Mouse (Mus musculus) kidney, postnatal 0 days (tissue): Measurements from ENCODE around the gene Lamc1. TPM values are rescaled to one million over a fixed set of nuclear protein-coding genes. Genes with fewer than 3 reads are reported as not detected.
A peak's percentile ranks its signal among the peaks of the same experiment; 100 is the strongest.

Experiments
- ATAC-seq: fragments of 200-750 bp; cut with Nextera tagmentation; replicated peaks from 2 replicates; pipeline ENCODE4 v1.8.0; 2017; ENCODE audit warnings: low read depth, moderate number of reproducible peaks, moderate TSS enrichment, moderate library complexity; ENCODE audit not compliant: low FRiP score
- DNase-seq: peaks from one replicate; pipeline ENCODE4 v3.0.0-alpha.2; 2016; ENCODE audit warnings: low spot score
- H3K27ac ChIP-seq: fragments of 300-500 bp; sonication (generic); 2 replicates; pipeline ENCODE4 v1.5.1; 2014; ENCODE audit warnings: mild to moderate bottlenecking
- H3K27me3 ChIP-seq: fragments of 300-500 bp; sonication (generic); 2 replicates; pipeline ENCODE4 v1.6.1; 2014; ENCODE audit warnings: low read length, mixed read lengths; ENCODE audit not compliant: insufficient read depth
- H3K36me3 ChIP-seq: fragments of 300-500 bp; sonication (generic); 2 replicates; pipeline ENCODE4 v1.6.1; 2014; ENCODE audit warnings: low read length, mixed read lengths; ENCODE audit not compliant: insufficient read depth
- H3K4me1 ChIP-seq: fragments of 300-500 bp; sonication (generic); replicated peaks from 2 replicates; pipeline ENCODE4 v1.6.1; 2014; ENCODE audit warnings: antibody characterized with exemption, low read length, mixed read lengths; ENCODE audit not compliant: insufficient read depth
- H3K4me2 ChIP-seq: fragments of 300-500 bp; sonication (generic); 2 replicates; pipeline ENCODE4 v1.6.1; 2014; ENCODE audit warnings: mild to moderate bottlenecking, low read length, moderate library complexity, mixed read lengths
- H3K4me3 ChIP-seq: fragments of 300-500 bp; sonication (generic); replicated peaks from 2 replicates; pipeline ENCODE4 v1.5.1; 2014; ENCODE audit warnings: low read depth, low read length
- H3K9ac ChIP-seq: fragments of 300-500 bp; sonication (generic); 2 replicates; pipeline ENCODE4 v1.6.1; 2014; ENCODE audit warnings: low read depth, low read length
- H3K9me3 ChIP-seq: fragments of 300-500 bp; sonication (generic); replicated peaks from 2 replicates; pipeline ENCODE4 v1.6.1; 2016; ENCODE audit warnings: low read length, inconsistent platforms, mixed read lengths
- CTCF ChIP-seq: IDR thresholded peaks from 2 replicates; pipeline ENCODE4 v1.5.1; 2016; ENCODE audit warnings: antibody characterized with exemption, low read depth, mild to moderate bottlenecking, moderate library complexity
- WGBS: fragments of 180-500 bp; shearing (Covaris S2); extraction: QIAGEN DNeasy Blood & Tissue Kit; methylation state at CpG from one replicate; pipeline ENCODE4 v1.1.7; 2014; 5-methylcytosine and 5-hydroxymethylcytosine counted together
- polyA plus RNA-seq: library from polyadenylated mRNA; unstranded; fragments of >200 nt; fragmentation: Nextera tagmentation; extraction: Ambion mirVana; gene quantifications from 2 replicates; pipeline ENCODE4 v1.2.1, GENCODE M21; 2015

Lamc1 gene
- polyA plus RNA-seq, 1 experiment from 2014 or later, result 106 TPM

DNA sequence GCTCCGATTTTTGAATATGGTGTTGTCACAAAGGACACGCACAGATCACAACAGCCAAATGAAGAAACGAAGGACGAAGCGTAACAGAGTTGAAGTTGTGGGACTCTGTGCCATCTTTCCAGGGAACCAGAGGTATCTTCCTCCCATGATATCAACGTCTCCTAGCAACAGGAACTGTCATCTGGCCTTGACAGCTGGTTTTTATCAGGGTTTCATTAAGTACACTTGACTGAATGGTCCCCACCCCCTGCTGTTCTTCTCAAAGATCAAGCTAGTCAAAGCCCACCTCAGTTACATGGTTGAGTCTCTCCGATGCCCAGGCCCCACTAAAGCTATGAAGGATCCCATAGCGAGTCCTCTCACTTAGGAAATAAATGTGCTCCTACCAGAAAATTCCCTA is 47.4 kb downstream of the Lamc1 start:
- WGBS, result 88% methylated on average over 8 of the region's 8 CpGs
- no peak overlapping the region for H3K4me2 ChIP-seq
- no peak overlapping the region for H3K27ac ChIP-seq
- H3K4me3 ChIP-seq, result no peak overlapping the region
- no peak for TF ChIP-seq CTCF
- no peaks in the 10 kb centered on the region for H3K9me3 ChIP-seq
- no peak for DNase-seq
- no peak overlapping the region for H3K9ac ChIP-seq
- H3K4me1 ChIP-seq, result no peaks in the 10 kb centered on the region
- H3K36me3 ChIP-seq, result no peaks in the 10 kb centered on the region
- no peak for ATAC-seq
- H3K27me3 ChIP-seq, result no peaks in the 10 kb centered on the region

DNA sequence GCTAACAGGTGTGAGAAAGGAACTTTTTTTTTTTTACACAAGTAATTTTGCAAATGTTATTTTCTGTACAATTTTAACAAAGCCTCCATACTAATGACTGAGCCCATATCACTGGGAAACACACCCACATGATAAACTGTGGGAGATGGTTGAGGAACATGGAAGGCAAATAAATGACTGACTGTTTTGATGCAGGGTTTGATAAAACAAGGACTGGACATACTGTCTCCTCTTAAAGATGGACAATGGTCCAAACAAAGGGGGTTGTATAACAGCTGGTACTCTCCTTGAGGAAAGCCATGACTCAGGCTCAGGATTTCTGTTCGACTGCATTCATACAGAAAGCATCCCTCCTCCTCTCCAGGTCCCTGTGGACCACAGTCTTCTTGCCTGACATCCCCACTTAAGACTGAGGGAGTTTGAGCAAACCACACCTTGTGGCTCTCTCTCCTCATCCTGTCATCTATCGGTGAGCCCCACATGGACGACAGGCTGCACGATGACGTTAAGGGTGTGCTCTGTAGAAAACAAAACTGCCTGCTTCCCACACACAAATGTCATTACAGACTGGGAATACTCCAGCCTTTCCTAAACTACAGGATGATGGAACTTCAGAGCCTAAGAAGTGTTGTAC is 50.1 kb downstream of the Lamc1 start:
- no peak for DNase-seq
- WGBS, result 70% methylated on average over 5 of the region's 5 CpGs
- Histone ChIP-seq H3K27me3 (no peaks in the 10 kb centered on the region), H3K4me1 (no peaks in the 10 kb centered on the region), H3K4me3 (no peak overlapping the region), H3K4me2 (no peak overlapping the region), H3K9ac (no peak overlapping the region), H3K27ac (no peak overlapping the region), H3K36me3 (no peaks in the 10 kb centered on the region), H3K9me3 (no peaks in the 10 kb centered on the region)
- ATAC-seq, result no peak
- TF ChIP-seq CTCF, result no peak

DNA sequence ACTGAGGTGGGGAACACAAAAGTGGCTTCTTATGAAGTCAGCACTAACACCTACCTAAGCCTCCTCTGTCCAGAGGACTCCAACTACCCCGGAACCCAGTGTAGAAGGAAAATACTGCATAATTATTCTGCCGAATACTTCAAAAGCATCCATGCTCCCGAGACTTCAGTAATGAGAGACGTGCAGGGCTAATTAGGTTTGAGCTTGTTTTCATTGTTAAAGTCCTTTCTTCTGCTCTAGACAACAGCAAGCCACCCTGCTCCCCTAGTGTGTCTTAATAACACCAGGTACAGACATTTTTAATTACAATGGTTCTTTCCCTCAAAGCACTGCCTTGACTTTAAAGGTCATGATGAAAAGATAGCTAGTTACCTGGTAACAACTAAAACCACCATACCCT is 51.1 kb downstream of the Lamc1 start:
- no peaks in the 10 kb centered on the region for H3K9me3 ChIP-seq
- H3K4me1 ChIP-seq, result no peaks in the 10 kb centered on the region
- H3K36me3 ChIP-seq, result no peaks in the 10 kb centered on the region
- no peaks in the 10 kb centered on the region for H3K27me3 ChIP-seq
- no peak for TF ChIP-seq CTCF
- no peak overlapping the region for H3K4me3 ChIP-seq
- ATAC-seq, result no peak
- 53% methylated on average over 4 of the region's 4 CpGs for WGBS
- no peak for DNase-seq
- no peak overlapping the region for H3K27ac ChIP-seq
- no peak overlapping the region for H3K9ac ChIP-seq
- no peak overlapping the region for H3K4me2 ChIP-seq

DNA sequence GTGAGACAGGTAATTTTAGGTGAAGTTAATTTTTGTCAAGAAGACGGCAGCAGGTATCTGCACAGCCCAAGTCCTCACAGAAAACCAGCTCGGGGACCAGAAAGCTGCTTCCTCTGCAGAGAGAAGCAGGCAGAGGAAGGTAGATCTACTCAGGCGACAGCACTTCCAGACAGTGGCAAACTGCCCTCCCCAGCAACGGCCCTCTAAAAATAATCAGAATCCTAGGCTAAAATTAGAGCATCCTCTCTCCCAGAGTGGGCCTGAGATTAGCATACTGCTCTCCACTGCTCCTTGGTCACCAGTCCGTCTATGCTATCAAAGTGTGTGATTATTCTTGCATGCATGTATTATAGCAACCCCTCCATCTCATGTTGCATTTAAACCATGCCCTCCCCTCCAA is 52.2 kb downstream of the Lamc1 start:
- Histone ChIP-seq H3K4me2 (no peak overlapping the region), H3K36me3 (no peaks in the 10 kb centered on the region), H3K27ac (no peak overlapping the region), H3K9me3 (no peaks in the 10 kb centered on the region), H3K4me1 (no peaks in the 10 kb centered on the region), H3K9ac (no peak overlapping the region), H3K27me3 (no peaks in the 10 kb centered on the region), H3K4me3 (no peak overlapping the region)
- 38% methylated on average over 5 of the region's 5 CpGs for WGBS
- TF ChIP-seq CTCF, result no peak
- DNase-seq (no peak), ATAC-seq (no peak)

DNA sequence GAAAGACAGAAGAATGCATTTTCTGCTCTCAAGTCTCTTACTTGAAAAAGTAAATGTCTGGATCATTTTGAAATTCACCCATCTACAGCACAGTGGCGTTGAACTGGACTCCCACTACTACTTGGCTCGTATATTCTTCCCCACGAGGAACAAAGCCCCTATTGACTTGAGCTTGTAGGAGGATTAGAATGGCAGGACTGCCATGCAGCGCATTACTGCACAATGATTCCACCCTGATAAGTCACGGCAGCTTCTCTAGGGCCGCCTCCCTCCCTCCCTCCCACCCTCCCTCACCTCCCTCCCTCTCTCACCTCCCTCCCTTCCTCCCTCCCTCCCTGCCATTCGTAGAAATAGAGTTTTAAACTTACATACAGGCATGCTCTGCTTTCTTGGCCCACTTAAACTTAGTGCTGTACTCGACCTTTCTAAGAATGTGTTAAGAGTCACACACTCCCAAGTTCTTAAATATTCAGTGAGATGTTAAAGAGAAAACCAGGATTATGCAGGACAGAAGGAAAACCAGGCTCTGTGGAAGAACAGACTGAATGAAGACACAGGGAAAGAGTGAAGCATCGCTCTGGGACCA is 54.5 kb downstream of the Lamc1 start:
- WGBS, result 35% methylated on average over 9 of the region's 9 CpGs

DNA sequence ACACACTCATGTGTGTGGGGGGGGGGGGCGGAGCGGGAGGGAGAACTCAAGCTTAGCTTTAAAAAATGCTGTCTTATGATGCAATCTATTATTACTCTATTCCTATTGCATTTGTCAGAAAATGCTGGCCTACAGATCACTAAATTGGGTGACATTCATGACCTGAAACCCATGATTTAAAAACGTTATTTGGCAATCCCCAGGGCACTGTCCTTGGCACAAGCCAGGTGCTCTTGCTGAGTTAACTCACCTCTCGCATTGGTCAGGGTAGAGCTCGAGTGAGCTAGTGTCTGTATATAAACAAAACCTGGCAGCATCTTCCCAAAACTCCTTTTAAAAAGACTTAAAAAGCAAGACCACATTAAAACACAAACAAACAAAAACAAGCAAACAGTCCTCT is 57.1 kb downstream of the Lamc1 start:
- no peaks in the 10 kb centered on the region for H3K9me3 ChIP-seq
- no peak overlapping the region for H3K9ac ChIP-seq
- no peaks in the 10 kb centered on the region for H3K36me3 ChIP-seq
- DNase-seq (no peak), ATAC-seq (no peak)
- H3K4me3 ChIP-seq, result no peak overlapping the region
- TF ChIP-seq CTCF, result no peak
- no peak overlapping the region for H3K27ac ChIP-seq
- no peaks in the 10 kb centered on the region for H3K4me1 ChIP-seq
- H3K27me3 ChIP-seq, result no peaks in the 10 kb centered on the region
- 73% methylated on average over 5 of the region's 5 CpGs for WGBS
- H3K4me2 ChIP-seq, result no peak overlapping the region

More for the DNA sequence above, 54.5 kb downstream of the Lamc1 start:
- DNase-seq, result peak; percentile 47
- Histone ChIP-seq H3K9me3 (no peaks in the 10 kb centered on the region), H3K9ac (no peak overlapping the region), H3K36me3 (no peaks in the 10 kb centered on the region), H3K27ac (no peak overlapping the region), H3K4me1 (no peaks in the 10 kb centered on the region), H3K27me3 (no peaks in the 10 kb centered on the region), H3K4me2 (no peak overlapping the region), H3K4me3 (no peak overlapping the region)
- ATAC-seq, result no peak
- TF ChIP-seq CTCF, result no peak

DNA sequence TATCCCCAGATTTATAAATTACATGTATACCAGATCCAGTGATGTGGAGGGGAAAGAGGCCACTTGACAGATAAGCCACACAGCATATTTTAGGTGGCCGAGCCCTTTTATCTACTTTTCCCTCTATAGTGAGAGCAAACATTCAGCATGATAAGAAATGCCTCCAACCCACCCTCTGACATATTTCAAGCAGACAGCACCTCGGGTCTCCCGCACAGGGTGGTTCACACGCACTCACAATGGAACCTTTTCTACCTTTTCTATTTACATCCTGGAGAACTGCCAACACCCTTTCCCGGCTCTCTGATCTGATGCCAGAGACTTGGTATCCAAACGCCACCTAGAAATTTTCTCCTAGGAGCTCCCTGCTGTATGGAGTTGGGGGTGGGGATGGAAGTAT is 58.0 kb downstream of the Lamc1 start:
- H3K27me3 ChIP-seq, result no peaks in the 10 kb centered on the region
- no peak for TF ChIP-seq CTCF
- no peak overlapping the region for H3K4me2 ChIP-seq
- ATAC-seq (no peak), DNase-seq (no peak)
- no peak overlapping the region for H3K4me3 ChIP-seq
- H3K27ac ChIP-seq, result no peak overlapping the region
- no peaks in the 10 kb centered on the region for H3K4me1 ChIP-seq
- 31% methylated on average over 6 of the region's 6 CpGs for WGBS
- no peaks in the 10 kb centered on the region for H3K9me3 ChIP-seq
- H3K36me3 ChIP-seq, result no peaks in the 10 kb centered on the region
- no peak overlapping the region for H3K9ac ChIP-seq
